Mouse (Mus musculus): Measurements from ENCODE around the gene Rai1. TPM values are rescaled to one million over a fixed set of nuclear protein-coding genes. Genes with fewer than 3 reads are reported as not detected.

Gene Rai1
- polyA plus RNA-seq, 1 experiment from 2014 or later, result 28.3 TPM

DNA sequence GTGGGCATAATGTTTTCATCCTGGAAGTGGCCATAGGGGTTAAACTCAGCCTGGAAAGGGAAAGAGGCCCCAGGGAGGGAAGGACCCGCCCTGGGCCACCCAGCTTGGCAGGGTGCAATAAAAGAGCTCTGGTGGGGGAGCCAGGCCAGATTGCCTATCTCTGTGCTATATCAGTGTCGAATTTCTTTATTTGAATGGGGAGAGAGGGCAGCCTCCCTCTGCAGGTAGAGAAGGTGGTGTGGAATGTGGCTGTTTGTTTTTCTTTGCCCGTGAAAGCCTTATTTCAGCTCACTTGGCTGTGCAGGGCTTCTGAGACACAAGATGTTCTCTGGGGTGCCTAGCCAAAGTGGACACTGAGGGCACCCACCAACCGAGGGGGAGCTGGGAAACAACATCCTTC, 8.8 kb downstream of the Rai1 start:
- Histone ChIP-seq H3K4me2 (replicated peaks) (peak overlapping the region; percentile 79), H3K27me3 (no peaks in the 10 kb centered on the region), H3K4me1 (peaks cover 61% of the 10 kb centered on the region), H3K9me3 (no peaks in the 10 kb centered on the region), H3K9ac (replicated peaks) (peak overlapping the region; percentile 69), H3K4me3 (no peak overlapping the region), H3K36me3 (no peaks in the 10 kb centered on the region), H3K27ac (replicated peaks) (peak overlapping the region; percentile 93)
- 5% methylated on average over 4 of the region's 4 CpGs for WGBS
- ATAC-seq (ENCODE audit: low FRiP score, low read depth), result no peak

DNA sequence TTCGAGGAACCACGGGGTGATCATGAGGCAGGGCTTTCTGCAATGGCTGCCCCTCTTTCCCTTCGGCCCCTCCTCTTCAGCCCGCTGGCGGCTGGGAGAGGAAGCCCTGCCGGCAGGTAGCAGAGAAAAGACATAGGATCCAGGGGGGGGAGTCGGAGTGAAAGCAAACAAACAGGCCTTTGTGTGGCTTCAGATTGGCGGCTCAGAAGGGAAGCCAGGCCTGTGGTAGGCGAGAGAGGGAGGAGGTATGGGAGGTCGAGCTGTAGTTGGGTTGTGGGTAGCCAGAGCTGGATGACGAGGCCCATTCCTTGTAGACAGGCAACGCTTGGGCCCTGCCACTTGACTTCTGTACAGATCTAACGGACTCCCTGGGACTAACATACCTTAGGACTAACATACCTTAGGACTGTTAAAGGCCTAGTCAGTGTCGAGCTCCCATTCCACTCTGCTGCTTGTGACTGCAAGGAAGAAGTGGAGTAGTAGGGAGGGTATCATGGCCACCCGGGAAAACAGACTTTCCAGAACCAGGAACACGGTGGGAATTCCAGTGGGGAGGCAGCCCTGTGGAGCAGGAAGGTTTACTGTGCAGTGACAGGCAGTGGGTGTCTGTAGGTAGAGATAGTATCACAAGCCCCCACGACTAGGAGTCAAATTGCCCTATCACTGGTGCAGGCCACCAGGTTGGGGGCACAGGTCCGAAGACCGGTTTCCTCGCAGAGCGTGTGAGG, 9.6 kb downstream of the Rai1 start:
- H3K4me1 ChIP-seq, result peaks cover 52% of the 10 kb centered on the region
- no peaks in the 10 kb centered on the region for H3K36me3 ChIP-seq
- peak overlapping the region; percentile 49 for H3K4me3 ChIP-seq
- peak; percentile 45 for ATAC-seq (ENCODE audit: low FRiP score, low read depth)
- H3K27me3 ChIP-seq, result no peaks in the 10 kb centered on the region
- no peaks in the 10 kb centered on the region for H3K9me3 ChIP-seq
- H3K27ac ChIP-seq (replicated peaks), result peak overlapping the region; percentile 93
- peak overlapping the region; percentile 69 for H3K9ac ChIP-seq (replicated peaks)
- 1% methylated on average over 21 of the region's 21 CpGs for WGBS
- peak overlapping the region; percentile 79 for H3K4me2 ChIP-seq (replicated peaks)

DNA sequence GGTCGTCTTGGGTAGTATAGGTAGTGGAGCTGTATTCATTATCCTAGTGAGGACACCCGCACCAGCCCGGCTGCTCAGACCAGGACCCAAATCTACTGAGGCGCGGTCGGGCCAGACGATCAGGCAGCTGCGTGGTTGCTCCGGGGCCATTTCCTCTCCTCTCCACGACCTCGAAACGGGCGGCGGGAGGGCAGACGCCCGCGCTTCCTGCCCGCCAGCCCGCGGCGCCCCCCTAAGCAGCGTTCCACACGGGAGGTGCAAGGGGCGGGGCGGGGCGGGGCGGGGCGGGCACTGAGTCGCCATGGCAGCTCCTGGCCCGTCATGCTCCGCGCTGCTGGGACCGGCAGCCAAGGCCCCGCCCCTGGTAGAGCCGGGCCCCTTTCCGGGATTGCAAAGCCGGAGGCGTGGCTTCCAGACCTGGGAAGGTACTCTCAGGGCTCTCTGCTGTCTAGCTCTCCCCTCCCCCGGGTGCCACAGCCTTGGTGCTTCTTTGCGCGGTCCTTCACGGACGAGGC, 10.3 kb downstream of the Rai1 start:
- H3K4me1 ChIP-seq, result peaks cover 48% of the 10 kb centered on the region
- peak; percentile 92 for ATAC-seq (ENCODE audit: low FRiP score, low read depth)

DNA sequence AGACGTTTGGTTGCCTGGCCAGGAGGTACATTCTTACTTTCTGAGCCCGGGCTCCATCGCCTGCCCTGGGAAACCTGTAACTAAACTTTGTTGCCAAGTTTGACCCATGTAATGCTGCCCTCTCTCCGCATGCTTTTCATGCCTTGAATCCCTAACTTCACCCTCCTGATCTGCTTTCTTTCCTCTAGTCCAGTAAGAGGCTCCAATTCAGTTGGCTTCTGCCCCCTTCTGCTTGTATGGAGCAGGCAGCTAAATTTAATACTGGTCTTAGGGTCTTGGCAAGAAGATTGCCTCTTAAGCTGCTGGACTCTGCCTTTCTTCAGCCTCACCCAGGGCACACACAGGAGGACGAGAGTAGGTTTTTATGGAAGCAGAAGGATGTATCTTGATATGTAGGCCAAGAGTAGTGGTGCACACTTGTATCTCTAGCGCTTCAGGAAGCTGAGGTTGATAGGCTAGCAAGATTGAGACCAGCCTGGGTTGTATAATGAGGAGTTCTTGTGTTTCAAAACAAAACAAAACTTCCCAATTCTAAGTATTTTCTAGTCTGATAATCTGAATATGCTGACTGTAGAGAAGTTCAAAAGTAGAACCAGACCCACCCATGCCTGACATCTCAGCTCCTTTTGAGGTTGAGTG, 10.9 kb downstream of the Rai1 start:
- peak overlapping the region; percentile 93 for H3K27ac ChIP-seq (replicated peaks)
- peak overlapping the region; percentile 69 for H3K9ac ChIP-seq (replicated peaks)
- peak overlapping the region; percentile 49 for H3K4me3 ChIP-seq
- H3K4me1 ChIP-seq, result peaks cover 43% of the 10 kb centered on the region
- no peaks in the 10 kb centered on the region for H3K27me3 ChIP-seq
- peak overlapping the region; percentile 79 for H3K4me2 ChIP-seq (replicated peaks)
- WGBS, result 34% methylated on average over 6 of the region's 6 CpGs
- H3K9me3 ChIP-seq, result no peaks in the 10 kb centered on the region
- no peaks in the 10 kb centered on the region for H3K36me3 ChIP-seq
- no peak for ATAC-seq (ENCODE audit: low FRiP score, low read depth)

More for the DNA sequence above, 10.3 kb downstream of the Rai1 start:
- Histone ChIP-seq H3K27me3 (no peaks in the 10 kb centered on the region), H3K9ac (replicated peaks) (peak overlapping the region; percentile 69), H3K9me3 (no peaks in the 10 kb centered on the region), H3K4me3 (peak overlapping the region; percentile 49), H3K27ac (replicated peaks) (peak overlapping the region; percentile 93), H3K4me2 (replicated peaks) (peak overlapping the region; percentile 79), H3K36me3 (no peaks in the 10 kb centered on the region)
- WGBS, result under 1% methylated on average over 43 of the region's 43 CpGs

DNA sequence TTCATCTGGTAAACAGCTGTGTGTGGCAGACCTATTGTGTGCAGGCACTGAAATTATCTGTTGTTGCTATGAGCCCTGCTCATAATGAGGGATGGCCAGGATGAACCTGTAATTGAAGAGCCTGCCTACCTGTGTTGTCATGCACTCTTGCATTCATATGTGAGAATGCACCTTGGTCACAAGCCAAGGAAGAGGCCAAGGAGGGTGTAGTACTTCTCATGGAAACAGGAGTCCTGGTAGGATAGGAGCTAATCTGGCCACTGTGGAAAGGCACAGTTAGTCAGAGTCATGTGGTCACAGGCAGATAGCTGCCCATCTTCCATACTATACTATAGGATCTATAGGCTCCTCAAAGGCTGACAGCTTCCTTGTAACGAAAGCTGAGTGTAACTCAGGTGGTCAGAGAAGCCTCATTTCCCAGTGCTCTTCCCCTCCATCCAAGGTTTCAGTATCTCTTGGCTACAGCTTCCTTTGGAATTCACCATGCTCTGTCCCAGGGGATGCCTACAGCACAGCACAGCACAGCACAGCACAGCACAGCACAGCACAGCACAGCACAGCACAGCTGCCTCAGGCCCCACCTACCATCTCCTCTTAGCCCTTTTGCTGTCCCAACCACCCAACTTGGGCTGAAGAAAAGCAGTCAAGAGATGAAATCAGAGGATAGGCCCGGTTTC, 15.9 kb downstream of the Rai1 start:
- no peak overlapping the region for H3K9ac ChIP-seq (replicated peaks)
- no peak for ATAC-seq (ENCODE audit: low FRiP score, low read depth)
- H3K36me3 ChIP-seq, result no peaks in the 10 kb centered on the region
- H3K4me1 ChIP-seq, result peaks cover 6% of the 10 kb centered on the region; the same call in 1 of the 2 replicates
- no peaks in the 10 kb centered on the region for H3K9me3 ChIP-seq
- H3K4me3 ChIP-seq, result no peak overlapping the region
- H3K27me3 ChIP-seq, result no peaks in the 10 kb centered on the region
- WGBS, result 96% methylated on average over 2 of the region's 2 CpGs
- no peak overlapping the region for H3K4me2 ChIP-seq (replicated peaks)
- no peak overlapping the region for H3K27ac ChIP-seq (replicated peaks)

DNA sequence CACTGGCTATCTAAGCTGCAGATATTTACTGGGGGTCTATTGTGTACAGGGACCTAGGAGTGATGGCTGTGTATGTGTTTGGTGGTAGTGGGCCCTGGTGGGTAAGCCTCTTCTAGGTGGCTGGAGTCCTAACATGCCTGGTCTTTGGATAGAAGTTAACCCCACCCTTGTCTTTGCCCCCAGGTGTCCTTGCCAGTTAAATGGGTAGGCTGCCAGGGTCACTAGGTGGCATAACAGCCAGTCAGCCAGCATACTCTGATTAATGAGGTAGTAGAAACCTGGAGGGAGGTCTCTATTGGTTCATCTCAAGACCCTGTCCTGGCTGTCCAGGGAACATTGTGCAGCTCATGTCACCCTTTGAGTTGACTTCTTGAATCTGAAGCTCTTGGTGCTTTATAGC, 17.8 kb downstream of the Rai1 start:
- no peak overlapping the region for H3K9ac ChIP-seq (replicated peaks)
- no peak overlapping the region for H3K4me2 ChIP-seq (replicated peaks)
- peaks cover 15% of the 10 kb centered on the region for H3K4me1 ChIP-seq
- ATAC-seq (ENCODE audit: low FRiP score, low read depth), result no peak
- no peaks in the 10 kb centered on the region for H3K36me3 ChIP-seq
- H3K27ac ChIP-seq (replicated peaks), result no peak overlapping the region
- no peaks in the 10 kb centered on the region for H3K9me3 ChIP-seq
- H3K27me3 ChIP-seq, result no peaks in the 10 kb centered on the region
- H3K4me3 ChIP-seq, result no peak overlapping the region

DNA sequence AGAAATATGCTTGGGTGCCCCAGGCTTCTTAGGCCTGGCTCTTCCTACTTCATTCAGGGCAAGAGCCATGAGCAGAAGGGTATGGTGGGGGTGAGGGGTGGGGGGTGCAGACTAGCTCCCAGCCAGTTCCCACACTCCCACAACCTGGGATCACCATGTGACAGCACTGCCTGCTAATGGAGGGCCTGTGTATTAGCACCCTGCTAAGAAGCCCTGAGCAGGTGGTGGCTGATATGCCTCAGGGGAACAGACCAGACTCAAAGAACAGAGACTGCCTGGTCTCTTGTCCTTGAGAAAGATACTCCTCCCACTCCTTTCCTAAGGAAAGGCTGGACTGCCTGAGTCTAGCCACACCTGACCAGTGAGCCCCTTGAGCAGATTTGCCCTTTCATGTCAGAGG, 22.2 kb downstream of the Rai1 start:
- Histone ChIP-seq H3K27me3 (no peaks in the 10 kb centered on the region), H3K4me3 (no peak overlapping the region), H3K9me3 (no peaks in the 10 kb centered on the region), H3K9ac (replicated peaks) (no peak overlapping the region), H3K27ac (replicated peaks) (peak overlapping the region; percentile 15; the same call in 1 of the 2 replicates), H3K36me3 (no peaks in the 10 kb centered on the region), H3K4me1 (peaks cover 23% of the 10 kb centered on the region), H3K4me2 (replicated peaks) (no peak overlapping the region)
- ATAC-seq (ENCODE audit: low FRiP score, low read depth), result no peak

DNA sequence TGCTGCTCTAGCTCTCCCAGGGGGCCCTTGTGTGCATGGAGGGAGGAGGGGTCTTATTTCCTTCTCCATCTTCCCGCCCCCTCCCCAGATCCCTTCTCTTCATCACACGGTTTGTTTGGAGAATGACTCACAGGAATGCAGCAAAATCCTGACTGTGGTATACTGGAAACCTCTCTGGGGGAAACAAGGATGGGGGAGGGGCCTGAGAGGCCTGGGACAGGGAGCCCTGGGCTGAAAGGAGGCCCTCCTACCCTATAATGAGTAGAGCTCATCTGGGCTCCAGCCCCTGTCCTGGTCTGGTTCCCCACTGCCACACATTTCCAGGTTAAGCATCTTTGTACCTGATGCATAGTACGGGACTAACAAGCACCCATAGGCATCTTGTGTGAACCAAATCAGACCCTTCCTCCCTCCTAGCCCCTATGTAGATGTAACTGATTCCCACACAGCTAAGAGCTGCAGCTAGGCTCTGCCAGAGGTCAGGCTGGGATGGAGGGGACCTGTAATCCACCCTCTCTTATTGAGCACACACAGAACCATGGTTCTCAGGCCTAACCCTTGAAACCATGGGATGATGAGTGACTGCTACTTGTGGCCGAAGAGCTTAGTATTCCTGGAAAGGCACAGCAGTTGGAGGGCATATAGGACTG, 23.2 kb downstream of the Rai1 start:
- ATAC-seq (ENCODE audit: low FRiP score, low read depth), result no peak
- Histone ChIP-seq H3K27ac (replicated peaks) (0 out of 2 replicates have a peak overlapping the region, but pooled peaks have one; percentile 4), H3K36me3 (no peaks in the 10 kb centered on the region), H3K4me1 (peaks cover 23% of the 10 kb centered on the region), H3K9me3 (no peaks in the 10 kb centered on the region), H3K27me3 (no peaks in the 10 kb centered on the region), H3K4me2 (replicated peaks) (no peak overlapping the region), H3K4me3 (no peak overlapping the region), H3K9ac (replicated peaks) (no peak overlapping the region)
- 57% methylated on average over 4 of the region's 4 CpGs for WGBS

DNA sequence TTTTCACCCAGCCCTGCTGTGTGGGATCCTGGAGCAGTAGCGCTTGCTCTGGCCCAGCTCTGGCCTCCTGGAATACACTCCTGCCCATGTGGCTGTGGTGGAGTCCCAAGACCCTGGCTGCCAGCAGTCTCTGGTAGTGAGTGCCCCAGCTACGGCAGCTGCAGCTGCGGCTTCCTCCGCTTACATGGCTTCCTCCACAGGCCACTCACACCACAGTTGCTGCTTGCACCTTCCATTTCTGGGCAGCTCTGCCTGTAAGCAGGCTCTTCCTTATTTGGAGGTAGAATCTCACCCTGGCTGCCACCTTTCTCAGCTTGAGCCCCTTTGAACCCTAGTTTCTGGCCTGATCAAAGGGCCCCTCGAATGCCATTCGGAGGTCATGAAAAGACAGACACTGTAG, 25.7 kb downstream of the Rai1 start:
- H3K27ac ChIP-seq (replicated peaks), result no peak overlapping the region
- H3K36me3 ChIP-seq, result no peaks in the 10 kb centered on the region
- WGBS, result 80% methylated on average over 6 of the region's 6 CpGs
- H3K4me2 ChIP-seq (replicated peaks), result no peak overlapping the region
- H3K4me3 ChIP-seq, result no peak overlapping the region
- no peaks in the 10 kb centered on the region for H3K27me3 ChIP-seq
- peaks cover 23% of the 10 kb centered on the region for H3K4me1 ChIP-seq
- no peaks in the 10 kb centered on the region for H3K9me3 ChIP-seq
- no peak for ATAC-seq (ENCODE audit: low FRiP score, low read depth)
- no peak overlapping the region for H3K9ac ChIP-seq (replicated peaks)

DNA sequence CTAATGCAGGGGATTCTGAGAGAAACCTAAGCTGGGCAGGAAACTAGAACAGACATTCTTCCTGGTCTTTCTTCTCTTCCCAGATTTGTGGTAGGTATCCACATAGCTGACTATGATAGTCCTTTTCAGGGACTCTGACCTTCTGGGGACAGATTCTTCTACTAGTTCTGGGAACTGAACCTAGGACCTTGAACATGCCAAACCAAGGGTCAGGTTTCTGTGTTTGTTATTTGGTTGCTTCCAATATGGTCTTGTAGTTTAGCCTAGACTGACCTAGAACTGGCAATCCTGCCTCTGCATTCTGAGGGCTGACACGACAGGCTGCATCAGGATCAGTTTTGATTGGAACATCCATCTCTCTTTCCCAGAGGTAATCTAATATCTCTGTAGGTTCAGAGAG, 27.2 kb downstream of the Rai1 start:
- no peak for ATAC-seq (ENCODE audit: low FRiP score, low read depth)

DNA sequence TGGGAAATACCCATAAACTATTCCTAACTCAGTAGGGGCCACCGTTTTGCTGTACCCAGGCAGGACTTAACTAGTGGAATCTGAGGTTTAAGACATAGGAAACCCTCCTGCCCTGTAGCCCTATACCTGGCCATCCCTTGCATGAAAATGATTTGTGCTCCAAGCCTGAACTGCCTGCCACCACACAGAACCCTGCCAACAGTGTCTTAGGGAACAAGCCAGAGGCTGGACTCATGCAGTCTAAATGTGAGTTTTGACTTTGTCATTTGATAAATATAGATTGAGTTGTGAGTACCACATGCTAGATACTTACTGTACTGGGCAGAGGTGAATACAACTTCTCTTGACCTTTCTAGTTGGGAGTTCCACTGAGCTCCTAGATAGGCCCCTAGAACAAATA, 31.7 kb downstream of the Rai1 start:
- Histone ChIP-seq H3K36me3 (no peaks in the 10 kb centered on the region), H3K9me3 (no peaks in the 10 kb centered on the region), H3K27ac (replicated peaks) (no peak overlapping the region), H3K4me2 (replicated peaks) (no peak overlapping the region), H3K9ac (replicated peaks) (no peak overlapping the region), H3K4me1 (peaks cover 22% of the 10 kb centered on the region), H3K4me3 (no peak overlapping the region), H3K27me3 (no peaks in the 10 kb centered on the region)
- WGBS, result 95% methylated on average over 1 of the region's 1 CpGs
- ATAC-seq (ENCODE audit: low FRiP score, low read depth), result no peak

More for the DNA sequence above, 27.2 kb downstream of the Rai1 start:
- Histone ChIP-seq H3K9me3 (no peaks in the 10 kb centered on the region), H3K4me3 (no peak overlapping the region), H3K27me3 (no peaks in the 10 kb centered on the region), H3K9ac (replicated peaks) (no peak overlapping the region), H3K4me2 (replicated peaks) (no peak overlapping the region), H3K36me3 (no peaks in the 10 kb centered on the region), H3K4me1 (peaks cover 13% of the 10 kb centered on the region), H3K27ac (replicated peaks) (no peak overlapping the region)
- 86% methylated on average over 1 of the region's 1 CpGs for WGBS

DNA sequence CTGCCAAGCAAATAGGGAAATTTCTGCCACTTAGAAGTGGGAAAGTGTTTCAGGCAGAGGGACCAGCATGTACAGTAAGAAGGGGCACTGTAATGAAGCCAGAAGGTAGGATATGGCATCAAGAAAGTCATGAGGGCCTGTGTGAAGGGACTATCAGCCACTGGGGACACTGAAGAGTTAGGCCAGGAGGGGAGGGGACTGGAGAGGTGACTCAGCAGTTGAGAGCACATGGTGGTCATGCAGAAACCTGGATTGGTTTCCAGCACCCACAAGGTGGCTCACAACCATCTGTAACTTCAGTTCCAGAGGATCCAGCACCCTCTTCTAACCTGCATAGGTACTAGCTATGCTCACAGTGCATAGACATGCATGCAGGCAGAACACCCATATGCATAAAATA, 32.4 kb downstream of the Rai1 start:
- no peak overlapping the region for H3K4me2 ChIP-seq (replicated peaks)
- no peak overlapping the region for H3K9ac ChIP-seq (replicated peaks)
- no peaks in the 10 kb centered on the region for H3K36me3 ChIP-seq
- no peak for ATAC-seq (ENCODE audit: low FRiP score, low read depth)
- no peak overlapping the region for H3K27ac ChIP-seq (replicated peaks)
- no peaks in the 10 kb centered on the region for H3K27me3 ChIP-seq
- H3K4me3 ChIP-seq, result no peak overlapping the region
- H3K4me1 ChIP-seq, result peaks cover 29% of the 10 kb centered on the region
- H3K9me3 ChIP-seq, result no peaks in the 10 kb centered on the region
